Mouse (Mus musculus): ENCODE measurements around the gene Tnfaip8l3.
"Not testable (repeated sequence)": the region's sequence is repeated elsewhere in the genome, so short reads cannot be mapped to it uniquely, and the experiment has no call there.

Gene Tnfaip8l3

DNA sequence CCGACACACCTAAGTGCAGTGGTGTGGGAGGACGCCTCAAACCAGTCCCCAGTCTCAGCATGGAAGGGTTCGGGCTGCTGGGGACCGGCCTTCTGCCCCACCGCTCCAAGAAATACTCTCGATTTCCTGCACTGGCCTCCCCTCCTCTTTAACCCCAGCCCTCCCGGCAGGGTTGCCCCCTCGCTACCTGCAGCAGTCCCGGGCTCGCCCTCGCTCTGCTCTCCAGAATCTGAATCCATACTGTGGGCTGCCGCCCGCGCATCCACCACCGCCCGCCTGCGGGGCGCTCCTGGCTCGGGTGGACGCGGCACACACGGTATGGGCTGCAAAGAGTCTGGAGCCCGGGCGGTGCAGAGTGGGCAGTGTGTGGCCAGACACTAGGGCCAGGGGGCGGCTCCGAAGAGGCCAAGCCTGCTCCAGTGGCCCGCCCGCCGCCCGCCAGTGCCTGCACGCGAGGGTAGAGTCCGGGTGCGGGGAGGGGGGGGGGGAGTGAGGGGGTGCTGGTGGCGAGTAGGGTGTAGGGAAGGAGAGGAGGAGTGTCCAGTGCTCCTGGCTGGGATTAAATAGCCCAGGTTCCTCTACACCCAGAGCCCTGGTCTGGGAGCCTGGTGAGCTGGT, at the start of gene Tnfaip8l3:
Tnfaip8l3 (minus strand) TSS at position 357 of the 618 bp plus-strand sequence.
- no peak for DNase-seq (ENCODE audit: low spot score)

DNA sequence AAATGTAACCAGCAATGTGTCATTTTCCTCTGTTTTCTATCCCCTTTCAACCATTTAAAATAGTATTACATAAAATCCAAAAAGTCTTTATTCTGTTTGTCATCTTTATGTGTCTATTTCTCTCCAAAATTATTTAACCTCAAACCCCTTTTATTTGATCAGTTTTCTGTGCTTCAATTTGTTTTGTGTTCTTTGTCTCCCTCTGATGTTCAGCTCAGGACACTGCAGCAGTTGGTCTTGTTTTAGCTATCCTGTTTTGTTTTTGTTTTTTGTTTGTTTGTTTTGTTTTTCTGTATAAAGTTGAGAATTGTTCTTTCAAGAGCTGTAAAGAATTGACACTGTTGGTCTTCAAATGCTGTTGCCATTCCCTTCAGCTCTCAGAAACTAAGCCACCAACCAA, 44.5 kb upstream of the Tnfaip8l3 start:
- DNase-seq (ENCODE audit: low spot score) = no peak

DNA sequence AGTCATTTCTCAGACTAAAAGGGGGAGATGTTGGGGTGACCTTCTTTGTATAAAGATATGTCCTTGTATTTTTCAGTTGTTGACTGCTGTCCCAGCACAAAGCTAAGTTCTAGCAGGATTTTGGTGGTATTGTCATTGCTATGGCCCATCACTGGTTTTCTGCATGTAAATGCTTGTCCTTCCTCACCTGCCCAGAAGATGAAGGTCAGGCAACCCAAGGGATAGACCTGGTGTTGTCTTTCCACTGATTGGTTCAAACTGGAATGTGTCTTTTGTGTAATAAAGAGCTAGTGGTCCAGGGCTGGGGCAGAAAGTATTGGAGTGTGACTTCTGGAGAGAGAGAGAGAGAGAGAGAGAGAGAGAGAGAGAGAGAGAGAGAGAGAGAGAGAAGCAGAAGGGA, 30.4 kb upstream of the Tnfaip8l3 start:
- DNase-seq (ENCODE audit: low spot score) = no peak

DNA sequence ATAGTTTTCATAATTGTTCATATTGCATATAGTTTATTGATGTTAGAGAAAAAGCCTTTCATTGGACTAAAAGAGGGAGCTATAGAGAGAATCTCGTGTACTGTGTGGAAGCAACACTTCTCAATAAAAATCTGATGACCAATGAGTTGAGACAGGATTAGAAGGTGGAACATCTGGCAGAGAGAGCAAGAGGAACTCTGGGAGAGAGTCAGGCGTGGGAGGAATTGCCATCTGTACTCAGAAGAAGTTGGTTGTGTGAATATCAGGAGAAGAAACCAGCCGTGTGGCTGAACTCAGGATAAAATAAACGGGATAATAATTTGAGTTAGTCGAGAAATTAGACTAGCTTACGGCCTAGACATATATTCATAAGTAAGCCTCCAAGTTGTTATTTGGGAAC, 28.9 kb upstream of the Tnfaip8l3 start:
- no peak for DNase-seq (ENCODE audit: low spot score)

DNA sequence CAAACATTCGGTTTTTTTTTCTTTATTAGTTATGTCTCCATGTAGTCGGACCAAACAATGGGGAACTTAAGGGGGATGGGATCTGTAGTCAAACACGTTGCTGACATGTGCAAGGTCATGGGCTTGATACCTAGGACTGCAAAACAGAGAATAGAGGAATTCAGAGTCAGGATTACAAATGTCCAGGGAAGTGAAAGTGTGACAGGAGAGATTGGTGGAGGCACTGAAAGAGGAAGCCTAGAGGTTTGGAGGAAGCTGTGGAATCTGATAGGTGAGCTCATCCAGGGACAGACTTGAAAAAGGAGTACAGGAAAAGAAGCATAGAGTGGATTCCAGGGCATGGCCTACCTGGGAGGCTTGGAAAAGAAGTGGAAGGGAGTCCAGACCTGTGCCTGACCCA, 16.1 kb upstream of the Tnfaip8l3 start:
- DNase-seq (ENCODE audit: low spot score) = no peak

DNA sequence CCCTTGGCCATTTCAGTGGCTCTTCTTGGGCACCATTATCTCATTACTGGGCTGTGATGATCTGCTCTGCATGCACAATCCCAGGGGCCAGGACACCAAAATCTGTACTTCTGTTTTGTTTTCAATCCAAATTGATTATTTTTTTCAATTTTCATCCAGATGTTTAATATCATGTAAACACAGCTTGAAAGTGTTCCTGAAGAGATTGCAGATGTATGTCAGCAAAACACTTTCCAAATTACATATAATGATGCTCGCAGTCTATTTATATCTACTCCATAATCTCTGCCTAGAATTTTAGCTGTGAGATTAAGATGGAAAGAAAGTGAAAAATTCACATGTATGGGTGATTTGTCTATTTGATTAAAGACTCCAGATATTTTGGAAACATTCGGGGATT, 9.6 kb upstream of the Tnfaip8l3 start:
- DNase-seq (ENCODE audit: low spot score) = no peak

DNA sequence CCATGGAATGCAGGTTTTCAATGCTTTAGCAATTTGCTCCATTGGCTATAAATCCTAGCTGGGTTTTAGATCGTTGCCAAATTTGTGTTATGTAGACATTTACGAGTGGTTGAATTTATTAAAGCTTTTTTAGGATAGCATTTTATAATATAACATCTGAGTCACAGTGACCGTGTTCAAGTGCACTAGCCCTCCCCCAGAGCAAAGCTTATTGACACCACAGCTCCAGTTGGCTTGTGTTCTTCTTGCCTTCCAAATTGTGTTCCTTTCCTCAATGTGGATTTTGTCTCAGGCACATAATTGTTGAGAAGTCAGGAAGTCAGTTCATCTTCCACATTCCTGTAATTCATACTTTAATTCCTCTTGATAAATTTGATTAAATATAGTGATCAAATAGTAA, 6.7 kb upstream of the Tnfaip8l3 start:
- no peak for DNase-seq (ENCODE audit: low spot score)

DNA sequence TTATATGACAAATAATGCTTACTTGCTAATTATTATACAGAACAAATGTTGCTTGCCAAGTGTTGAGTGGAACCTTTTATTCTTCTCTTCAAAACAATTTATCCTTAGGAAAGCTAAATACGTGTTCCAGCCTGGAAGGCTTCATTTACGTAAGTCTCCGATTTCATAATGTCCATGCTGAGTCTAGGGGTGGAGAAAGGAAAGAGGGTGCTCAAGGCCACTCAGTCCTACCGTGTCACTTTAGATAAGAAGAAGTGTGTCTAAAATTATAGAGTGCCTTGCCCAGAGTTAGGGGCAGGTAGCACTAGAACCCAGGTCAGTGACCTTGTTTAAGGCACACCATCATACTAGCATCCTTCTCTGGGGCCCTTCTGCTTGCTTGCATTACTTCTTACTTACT, 5.5 kb upstream of the Tnfaip8l3 start:
- no peak for DNase-seq (ENCODE audit: low spot score)

DNA sequence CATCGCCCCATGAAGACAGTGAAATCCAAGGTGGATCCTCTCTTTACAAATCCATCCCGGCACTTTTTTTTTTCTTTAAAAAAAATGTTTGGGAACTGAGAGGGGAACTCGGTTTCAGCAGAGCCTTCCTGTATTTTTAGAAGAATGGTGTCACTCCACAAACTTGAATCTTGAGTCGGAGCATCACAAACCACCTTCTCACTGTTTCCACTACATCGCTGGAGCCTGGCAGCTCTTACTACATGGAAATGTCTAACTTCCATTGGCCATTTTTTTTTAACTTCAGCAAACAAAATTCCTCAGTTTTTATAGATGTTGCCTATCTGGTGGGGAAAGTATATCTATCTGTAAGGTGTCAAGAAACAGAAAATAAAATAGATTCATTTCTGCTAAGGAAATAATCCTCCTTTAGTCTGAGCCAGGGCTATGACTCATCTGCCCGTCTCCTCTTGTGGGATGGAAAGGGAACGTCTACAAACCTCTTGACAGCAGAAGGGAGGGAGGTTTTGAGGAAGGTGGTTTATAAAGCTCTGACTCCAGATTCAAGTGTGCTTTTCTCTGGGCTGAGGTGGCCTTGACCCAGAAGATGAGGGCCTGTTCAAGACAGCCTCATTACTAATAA, 3.4 kb upstream of the Tnfaip8l3 start:
- DNase-seq (ENCODE audit: low spot score) = no peak

DNA sequence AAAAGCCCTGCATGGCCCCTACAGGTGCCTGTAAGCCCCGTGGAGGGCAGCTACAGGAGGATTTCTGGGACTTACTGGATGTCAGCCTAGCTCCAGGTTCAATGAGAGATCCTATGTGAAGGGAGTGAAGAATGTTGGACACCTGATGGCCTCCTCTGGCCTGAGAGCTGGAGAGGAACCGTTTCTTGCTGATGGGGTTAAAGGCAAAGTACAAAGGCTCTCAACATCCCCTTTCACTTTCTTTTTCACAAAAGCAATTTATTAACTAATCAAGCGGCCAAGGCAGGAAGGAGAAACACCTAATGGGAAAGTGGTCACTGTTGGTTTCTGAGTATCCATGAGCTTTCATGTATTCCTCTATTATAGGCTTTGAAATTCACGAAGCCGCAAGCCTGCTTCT, 1.0 kb upstream of the Tnfaip8l3 start:
- DNase-seq (ENCODE audit: low spot score) = no peak

DNA sequence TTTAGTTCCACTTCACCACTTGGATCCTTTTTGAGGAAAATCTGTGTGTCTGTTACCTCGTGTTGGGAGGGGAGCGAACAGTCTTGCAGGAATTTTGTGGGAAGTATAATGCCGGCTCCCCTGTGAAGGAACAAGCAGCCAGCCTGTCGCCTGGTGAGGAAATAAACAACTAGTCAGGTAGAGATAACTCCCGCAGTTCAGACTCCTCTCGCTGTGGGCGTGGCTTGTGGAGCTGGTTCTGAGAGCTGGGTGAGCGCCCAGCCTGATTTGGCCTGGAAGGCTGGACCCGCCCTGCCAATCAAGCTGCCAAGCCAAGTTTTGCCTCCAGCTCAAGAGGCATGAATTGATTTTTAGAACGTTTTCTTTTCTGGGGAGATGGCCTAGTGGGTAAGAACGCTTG, 589 bp upstream of the Tnfaip8l3 start:
- DNase-seq (ENCODE audit: low spot score) = no peak

DNA sequence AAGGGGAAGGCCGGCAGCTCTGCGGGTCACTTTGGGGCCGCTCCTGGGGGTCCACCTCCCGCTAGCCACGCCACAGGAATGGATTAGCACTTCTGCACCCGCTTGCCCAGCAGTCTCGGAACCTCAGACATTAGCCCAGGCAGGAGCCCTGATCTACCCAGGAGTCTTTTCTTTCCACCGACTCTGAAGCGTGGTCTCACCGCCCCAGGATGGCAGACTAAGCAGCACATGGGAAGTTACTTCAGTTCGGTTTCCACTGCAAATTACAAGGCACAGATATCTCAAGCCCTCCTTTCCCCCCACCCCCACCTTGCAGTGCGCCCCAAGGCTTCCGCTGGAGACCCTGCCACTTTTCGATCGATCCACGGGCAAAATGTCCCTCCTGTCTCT, 551 bp downstream of the Tnfaip8l3 start:
- no peak for DNase-seq (ENCODE audit: low spot score)

DNA sequence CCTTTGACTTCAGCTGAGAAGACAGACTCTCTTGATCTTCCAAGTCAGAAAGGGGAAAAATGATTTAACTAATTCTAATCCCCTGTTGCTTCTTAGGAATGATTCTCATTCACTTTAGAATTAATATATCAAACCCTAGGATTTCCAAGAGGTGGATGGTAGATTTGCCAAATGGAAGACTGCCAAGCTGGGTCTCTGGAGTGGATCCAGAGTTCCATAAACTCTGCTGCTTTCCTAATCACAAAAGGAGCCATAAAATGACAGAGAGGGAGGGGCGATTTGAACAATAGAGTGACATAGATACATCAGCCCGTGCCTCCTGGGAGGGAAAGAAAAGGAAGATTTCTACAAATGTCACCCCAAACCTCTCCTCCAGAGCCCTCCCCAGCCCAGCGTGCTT, 3.4 kb downstream of the Tnfaip8l3 start:
- DNase-seq (ENCODE audit: low spot score) = no peak

DNA sequence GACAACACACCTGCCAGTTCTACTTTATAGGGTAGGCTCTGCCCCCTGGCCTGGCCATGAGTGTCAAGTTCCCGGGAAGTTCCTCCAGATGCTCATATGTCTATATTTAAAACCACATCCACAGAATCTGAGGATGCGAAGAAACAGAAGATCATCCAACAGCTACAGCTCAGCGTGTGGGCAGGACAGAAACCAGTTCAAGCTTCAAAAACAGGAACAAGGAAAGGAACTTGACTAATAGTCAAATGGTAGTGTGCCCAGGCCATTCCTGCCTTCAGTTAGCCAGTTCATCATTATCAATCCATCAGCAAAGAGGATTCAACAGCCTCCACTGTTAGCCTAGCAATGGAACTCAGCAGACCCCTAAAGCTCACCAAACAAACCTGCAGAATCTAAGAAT, 4.5 kb downstream of the Tnfaip8l3 start:
- no peak for DNase-seq (ENCODE audit: low spot score)

DNA sequence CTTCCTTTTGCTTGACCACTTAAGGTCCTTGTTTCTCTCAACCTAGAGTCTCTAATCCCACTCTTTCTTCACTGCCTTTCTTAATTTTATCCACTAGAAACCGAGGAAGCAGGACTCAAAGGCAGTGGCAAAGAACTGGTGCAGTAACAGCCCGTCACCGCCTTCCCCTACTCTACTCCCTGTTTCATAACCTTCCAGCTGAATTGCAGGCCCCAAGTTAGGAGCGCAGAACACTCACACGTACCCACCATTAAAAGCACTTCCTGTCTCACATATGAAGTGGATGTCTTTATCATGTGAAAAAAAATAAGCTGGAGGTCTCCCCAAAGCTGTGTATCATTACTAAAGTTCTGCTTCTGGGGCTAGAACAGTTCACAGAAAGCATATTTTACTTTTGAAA, 6.5 kb downstream of the Tnfaip8l3 start:
- no peak for DNase-seq (ENCODE audit: low spot score)

DNA sequence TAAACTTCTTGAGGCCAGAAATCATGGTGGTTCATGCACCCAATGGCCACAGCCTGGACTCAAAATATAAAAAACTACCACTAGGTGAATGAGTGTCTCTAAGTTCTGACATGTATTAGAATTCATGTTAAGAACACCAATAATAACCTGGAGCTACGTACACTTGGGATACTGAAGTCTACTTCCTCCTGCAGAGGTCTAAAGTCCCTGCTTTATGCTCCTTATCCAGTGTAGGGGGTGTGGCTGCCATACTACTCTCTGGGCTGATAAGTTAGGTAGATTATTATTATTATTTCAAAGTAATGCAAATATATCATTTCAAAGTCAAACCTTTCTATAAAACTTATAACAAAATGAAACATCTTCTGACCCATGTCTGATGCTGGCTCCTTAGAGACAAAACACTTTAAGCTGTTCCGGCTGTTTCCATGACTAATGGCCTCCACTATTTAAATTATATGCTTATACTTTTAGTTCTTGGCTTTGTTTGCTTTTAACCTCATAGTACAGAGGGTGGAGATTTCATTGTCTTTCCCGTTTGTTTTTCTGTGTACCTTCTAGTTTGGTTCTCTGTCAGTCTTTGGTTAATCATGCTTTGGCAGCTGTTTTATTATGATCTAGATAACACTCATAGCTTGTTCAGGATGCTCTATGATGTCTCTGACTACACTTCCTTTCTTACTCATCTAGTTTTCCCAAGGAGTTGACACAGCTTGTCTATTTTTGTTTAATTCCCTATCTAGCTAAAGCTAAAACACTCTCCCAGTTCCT, 16.7 kb downstream of the Tnfaip8l3 start:
- DNase-seq (ENCODE audit: low spot score) = no peak

DNA sequence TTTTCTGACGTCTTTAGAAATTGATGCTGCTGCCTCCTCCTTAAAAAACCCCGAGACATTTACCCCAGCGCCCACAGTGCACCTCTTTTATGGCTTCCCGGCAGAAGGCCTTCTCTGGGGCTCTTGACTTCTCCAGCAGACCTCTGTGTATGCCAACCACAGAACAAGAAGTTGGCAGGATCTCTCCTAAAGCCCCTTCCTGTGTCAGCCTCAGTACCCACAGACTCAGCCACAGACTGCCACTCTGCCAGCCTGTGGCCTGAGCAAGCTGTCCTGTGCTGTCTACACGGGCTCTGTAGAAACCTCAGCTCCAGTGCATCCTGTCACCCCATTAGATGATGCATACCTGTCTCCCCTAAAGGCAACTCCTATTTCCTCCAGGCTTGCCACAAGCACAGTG, 19.2 kb downstream of the Tnfaip8l3 start:
- DNase-seq (ENCODE audit: low spot score) = no peak

DNA sequence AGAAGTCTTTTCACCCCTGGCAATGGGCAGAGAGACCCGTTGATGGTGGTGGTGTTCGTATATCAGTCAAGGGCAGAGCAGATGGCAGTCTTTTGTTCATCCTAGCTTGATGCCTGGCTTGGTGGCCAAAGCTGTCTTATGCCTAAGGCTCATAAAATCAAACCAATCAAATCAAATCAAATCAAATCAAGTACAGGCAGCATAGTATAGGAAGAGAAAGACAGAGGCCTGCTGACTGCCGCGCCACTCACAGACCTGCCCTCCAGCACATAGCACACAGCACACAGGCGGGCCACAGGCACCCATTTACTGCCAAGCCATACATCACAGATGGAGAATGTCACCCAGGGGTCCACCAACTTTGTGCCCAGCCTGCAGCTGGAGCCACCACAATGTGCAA, 25.1 kb downstream of the Tnfaip8l3 start:
- no peak for DNase-seq (ENCODE audit: low spot score)

DNA sequence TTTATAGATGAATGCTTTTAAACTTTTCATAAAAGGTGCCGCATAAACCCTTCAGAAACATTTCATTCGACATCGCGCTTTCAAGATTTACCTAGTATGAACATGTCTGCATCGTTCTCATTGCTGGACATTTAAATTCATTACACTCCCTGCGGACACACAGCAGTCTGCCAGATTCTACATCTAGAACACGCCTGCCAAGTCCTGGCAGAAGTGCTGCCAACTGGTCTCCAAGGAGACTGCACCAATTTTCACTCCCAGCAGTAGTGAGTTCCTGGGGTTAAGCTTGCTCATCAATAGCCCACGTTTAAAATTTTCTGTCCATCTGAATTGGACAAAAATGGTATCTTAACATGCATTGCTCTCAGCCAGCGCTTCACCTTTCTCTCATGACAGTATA, 30.5 kb downstream of the Tnfaip8l3 start:
- DNase-seq (ENCODE audit: low spot score) = no peak

DNA sequence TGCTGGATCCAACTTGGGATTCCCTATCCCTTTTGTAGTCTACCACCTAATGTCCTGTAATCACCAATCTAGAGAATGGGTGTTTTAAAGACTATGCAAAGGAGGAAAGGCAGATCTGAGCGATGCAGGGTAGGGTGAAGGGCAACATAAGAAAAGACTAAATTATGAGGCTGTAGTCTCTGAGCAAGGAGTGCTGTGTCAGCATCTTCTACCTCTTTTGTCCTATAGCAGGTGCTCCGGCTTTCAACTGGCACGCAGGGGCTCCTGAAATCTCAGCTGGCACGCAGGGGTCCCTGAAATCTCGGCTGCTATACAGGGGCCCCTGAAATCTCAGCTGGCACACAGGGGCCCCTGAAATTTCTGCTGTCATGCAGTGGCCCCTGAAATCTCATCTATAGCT, 33.5 kb downstream of the Tnfaip8l3 start:
- DNase-seq (ENCODE audit: low spot score) = no peak

DNA sequence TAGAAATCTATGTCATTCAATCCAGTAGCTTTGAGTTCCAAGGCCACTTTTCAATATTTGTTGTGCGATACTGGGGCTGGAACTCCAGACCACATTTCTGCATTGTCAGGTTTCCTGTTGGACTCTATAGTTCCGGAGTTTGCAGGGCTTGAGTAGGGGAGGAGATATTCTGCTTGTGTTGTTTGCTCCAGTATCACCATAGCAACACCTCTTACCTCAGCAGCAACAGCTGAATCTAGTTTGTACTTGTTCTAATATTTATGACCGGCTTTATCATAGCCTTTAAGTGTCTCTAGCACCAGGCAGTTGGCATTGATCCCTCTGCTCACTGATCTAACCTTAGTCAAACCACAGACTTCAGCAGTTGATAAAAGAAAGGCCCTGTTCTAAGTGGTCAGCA, 45.4 kb downstream of the Tnfaip8l3 start:
- no peak for DNase-seq (ENCODE audit: low spot score)

DNA sequence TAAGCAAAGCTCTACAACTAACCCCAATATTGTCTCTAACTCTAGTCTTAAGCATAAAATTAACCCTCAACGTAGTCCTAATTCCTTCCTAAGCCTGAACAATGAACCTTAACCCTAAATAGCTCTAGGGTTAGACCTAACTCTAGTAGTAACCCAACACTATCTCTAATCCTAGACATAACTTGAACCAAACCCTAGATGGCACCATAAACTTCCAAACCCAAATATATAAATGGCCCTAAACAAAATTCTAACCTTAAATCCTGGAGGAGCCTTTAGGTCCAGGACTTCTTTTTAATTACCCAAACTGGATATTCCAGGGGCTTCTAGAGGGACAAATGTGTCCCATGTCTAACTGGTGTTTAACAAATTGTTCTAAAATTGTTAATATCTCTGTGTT, 73.7 kb downstream of the Tnfaip8l3 start:
- no peak for DNase-seq (ENCODE audit: low spot score)

DNA sequence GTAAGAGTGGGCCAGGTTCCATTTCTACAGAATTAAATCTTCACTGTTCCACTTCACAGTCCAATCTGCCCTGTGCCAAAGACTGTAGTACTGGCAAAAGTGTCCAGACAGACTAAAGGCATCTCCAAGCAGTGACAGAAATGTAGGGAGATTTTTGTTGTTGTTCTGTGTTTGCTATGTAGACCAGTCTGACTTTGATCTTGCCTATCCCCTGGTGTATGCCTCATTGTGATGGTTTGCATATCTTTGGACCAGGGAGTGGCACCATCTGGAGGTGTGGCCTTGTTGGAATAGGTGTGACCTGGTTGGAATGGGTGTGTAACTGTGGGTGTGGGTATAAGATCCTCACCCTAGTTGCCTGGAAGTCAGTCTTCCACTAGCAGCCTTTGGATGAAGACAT, 75.6 kb downstream of the Tnfaip8l3 start:
- not testable (repeated sequence) for DNase-seq (ENCODE audit: low spot score)

DNA sequence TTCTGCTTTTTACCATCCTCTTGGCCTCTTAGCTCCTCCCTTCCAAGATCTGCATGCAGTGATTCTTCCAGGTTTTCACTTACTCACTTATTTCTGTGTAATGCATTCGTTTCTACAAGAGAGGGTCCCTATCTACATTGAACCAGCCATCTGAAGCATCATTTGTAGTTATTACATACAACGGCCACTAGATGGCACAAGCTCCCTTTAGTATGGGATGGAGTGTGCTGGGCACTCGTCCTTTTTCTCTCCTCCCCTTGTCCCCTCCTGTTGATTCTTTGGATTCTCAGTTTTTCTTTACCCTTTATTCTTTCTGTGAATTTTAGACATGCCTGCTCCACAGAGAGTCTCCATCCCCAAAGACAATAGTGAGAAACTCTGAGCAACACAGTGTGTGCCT, 77.3 kb downstream of the Tnfaip8l3 start:
- no peak for DNase-seq (ENCODE audit: low spot score)
